Mouse (Mus musculus) lung, embryonic 14.5 days (tissue): ENCODE results near the gene Mfap1b. TPM values are rescaled to one million over a fixed set of nuclear protein-coding genes. Genes with fewer than 3 reads are reported as not detected.

Experiments used
- ATAC-seq: fragments of 200-750 bp; cut with Nextera tagmentation; 2 replicates; pipeline ENCODE4 v1.8.0; 2017; ENCODE audit warnings: mild to moderate bottlenecking, moderate TSS enrichment, moderate library complexity; ENCODE audit not compliant: insufficient read depth
- DNase-seq: peaks from one replicate; pipeline ENCODE4 v3.0.0-alpha.2; 2015
- H3K27ac ChIP-seq: fragments of 300-500 bp; sonication (generic); 2 replicates; pipeline ENCODE4 v1.5.1; 2014; ENCODE audit warnings: low read depth, mild to moderate bottlenecking, moderate library complexity
- H3K27me3 ChIP-seq: fragments of 300-500 bp; sonication (generic); 2 replicates; pipeline ENCODE4 v1.6.1; 2014; ENCODE audit warnings: low read length, control low read depth; ENCODE audit not compliant: insufficient read depth
- H3K36me3 ChIP-seq: fragments of 300-500 bp; sonication (generic); 2 replicates; pipeline ENCODE4 v1.6.1; 2014; ENCODE audit warnings: control low read depth; ENCODE audit not compliant: insufficient read depth
- H3K4me1 ChIP-seq: fragments of 300-500 bp; sonication (generic); 2 replicates; pipeline ENCODE4 v1.6.1; 2014; ENCODE audit warnings: antibody characterized with exemption, control low read depth; ENCODE audit not compliant: insufficient read depth
- H3K4me2 ChIP-seq: fragments of 300-500 bp; sonication (generic); 2 replicates; pipeline ENCODE4 v1.6.1; 2014; ENCODE audit warnings: mild to moderate bottlenecking
- H3K4me3 ChIP-seq: fragments of 300-500 bp; sonication (generic); 2 replicates; pipeline ENCODE4 v1.5.1; 2014; ENCODE audit warnings: low read depth, low read length
- H3K9ac ChIP-seq: fragments of 300-500 bp; sonication (generic); 2 replicates; pipeline ENCODE4 v1.6.1; 2014
- H3K9me3 ChIP-seq: fragments of 300-500 bp; sonication (generic); 2 replicates; pipeline ENCODE4 v1.6.1; 2016; ENCODE audit warnings: low read depth, low read length, control low read depth
- CTCF ChIP-seq: IDR thresholded peaks from 2 replicates; pipeline ENCODE4 v1.5.1; 2016; ENCODE audit warnings: antibody characterized with exemption, low read depth
- WGBS: fragments of 180-500 bp; shearing (Covaris S2); extraction: QIAGEN DNeasy Blood & Tissue Kit; methylation state at CpG from one replicate; pipeline ENCODE4 v1.1.7; 2014; 5-methylcytosine and 5-hydroxymethylcytosine counted together
- polyA plus RNA-seq: library from polyadenylated mRNA; unstranded; fragments of >200 nt; fragmentation: Nextera tagmentation; extraction: Ambion mirVana; gene quantifications from 2 replicates; pipeline ENCODE4 v1.2.1, GENCODE M21; 2014

Gene Mfap1b
- polyA plus RNA-seq, 1 experiment from 2014 or later = 47.9 TPM

DNA sequence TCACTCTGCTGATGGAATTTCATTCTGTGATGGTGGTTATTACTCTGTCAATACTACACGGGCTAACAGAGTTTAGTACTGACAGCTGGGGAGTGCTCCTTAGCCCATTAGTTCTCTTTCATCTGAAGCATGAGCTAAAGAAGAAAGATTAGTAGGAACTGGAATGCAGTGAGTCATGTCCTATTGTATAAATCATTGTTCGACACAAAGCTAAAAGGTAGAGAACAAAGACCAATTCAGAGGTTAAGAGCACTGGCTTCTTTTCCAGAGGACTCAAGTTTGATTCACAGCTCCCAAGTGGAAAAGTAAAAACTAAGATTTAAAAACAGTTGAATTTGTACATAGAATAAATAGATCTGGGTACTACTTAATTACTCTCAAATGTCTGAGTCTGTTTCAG is 13.8 kb downstream of the Mfap1b start:
- no peak overlapping the region for H3K27ac ChIP-seq
- 64% methylated on average over 2 of the region's 2 CpGs for WGBS
- no peak overlapping the region for H3K9ac ChIP-seq
- H3K4me2 ChIP-seq = no peak overlapping the region
- DNase-seq = no peak
- ATAC-seq = no peak
- no peaks in the 10 kb centered on the region for H3K9me3 ChIP-seq
- H3K4me1 ChIP-seq = no peaks in the 10 kb centered on the region; the same call in 1 of the 2 replicates
- H3K36me3 ChIP-seq = peaks cover 24% of the 10 kb centered on the region
- H3K4me3 ChIP-seq = no peak overlapping the region
- H3K27me3 ChIP-seq = no peaks in the 10 kb centered on the region
- no peak for TF ChIP-seq CTCF

DNA sequence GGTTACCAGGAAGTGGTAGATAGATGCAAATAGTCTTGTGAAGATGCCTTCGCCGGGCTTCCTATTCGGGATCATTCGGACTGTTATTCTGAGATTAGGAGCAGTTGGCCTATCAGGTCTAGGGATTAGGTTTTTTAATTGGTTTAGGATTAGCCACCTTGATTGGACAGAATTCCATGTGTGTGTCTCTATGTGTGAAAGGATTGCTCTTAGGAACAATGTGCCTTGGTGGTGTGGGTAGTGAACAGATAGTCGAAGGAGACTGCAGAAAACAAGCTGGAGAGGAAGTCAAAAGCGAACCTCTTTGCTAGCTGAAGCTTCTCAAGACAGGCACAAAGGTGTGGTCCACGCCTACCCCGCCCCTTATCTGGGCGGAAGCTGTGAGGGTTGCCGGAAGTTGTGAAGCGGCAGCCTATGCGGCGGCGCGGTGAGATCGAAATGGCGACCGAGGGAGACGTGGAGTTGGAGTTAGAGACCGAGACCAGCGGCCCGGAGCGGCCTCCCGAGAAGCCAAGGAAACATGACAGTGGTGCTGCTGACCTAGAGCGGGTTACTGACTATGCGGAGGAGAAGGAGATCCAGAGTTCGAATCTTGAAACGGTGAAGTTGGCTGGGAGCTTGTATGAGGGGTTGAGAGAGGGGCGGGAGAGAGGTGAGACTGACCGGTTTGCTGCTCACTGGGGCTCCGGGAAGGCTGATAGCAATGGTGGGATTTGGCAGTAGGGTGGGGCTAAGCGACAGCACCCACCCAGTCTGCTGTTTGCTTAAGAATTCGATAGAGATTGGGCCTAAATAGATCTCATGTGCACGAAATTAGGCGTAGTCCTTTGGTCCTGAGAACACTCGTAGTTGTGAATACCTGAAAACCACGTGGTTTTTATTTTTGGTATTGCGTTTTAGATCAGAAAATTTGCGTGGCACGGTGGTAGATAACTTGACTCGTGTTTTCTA is 16.9 kb downstream of the Mfap1b start, which contains the start of gene Serinc4:
Gene Serinc4 (minus strand): TSS at position 90 of the 951 bp plus-strand sequence.
- DNase-seq = peak; percentile 92
- Histone ChIP-seq H3K27me3 (no peaks in the 10 kb centered on the region), H3K9ac (peak within 1 kb of the TSS; percentile 82), H3K4me2 (peak within 1 kb of the TSS; percentile 77), H3K4me1 (no peaks in the 10 kb centered on the region; the same call in 1 of the 2 replicates), H3K4me3 (peak within 1 kb of the TSS; percentile 78), H3K27ac (peak within 1 kb of the TSS; percentile 81), H3K9me3 (no peaks in the 10 kb centered on the region), H3K36me3 (peaks cover 46% of the 10 kb centered on the region)
- peak; percentile 91 for ATAC-seq
- no peak for TF ChIP-seq CTCF
- 3% methylated on average over 41 of the region's 41 CpGs for WGBS

DNA sequence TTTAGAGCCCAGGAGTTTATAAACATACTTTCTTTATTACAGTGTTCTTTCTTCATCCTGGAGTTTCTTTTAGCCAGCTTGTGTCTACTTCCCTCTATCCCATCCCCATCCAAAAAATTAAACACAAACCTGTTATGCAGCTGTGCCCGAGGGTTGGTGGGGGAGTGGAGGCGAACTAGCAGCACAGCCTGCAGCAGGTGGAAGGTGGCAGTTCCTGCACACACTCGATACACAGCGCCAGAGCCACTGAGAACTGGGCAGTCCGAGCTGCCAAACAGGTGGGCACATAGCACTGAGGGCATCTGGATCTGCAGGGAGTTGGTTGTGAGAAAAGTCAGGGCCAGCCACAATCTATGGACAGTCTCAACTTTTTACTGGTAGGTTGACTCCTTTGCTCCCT is 18.3 kb downstream of the Mfap1b start:
- no peak overlapping the region for H3K4me3 ChIP-seq
- H3K27ac ChIP-seq = no peak overlapping the region
- no peak overlapping the region for H3K4me2 ChIP-seq
- ATAC-seq (no peak), DNase-seq (no peak)
- H3K36me3 ChIP-seq = peaks cover 51% of the 10 kb centered on the region
- WGBS = 69% methylated on average over 5 of the region's 5 CpGs
- TF ChIP-seq CTCF = no peak
- H3K27me3 ChIP-seq = no peaks in the 10 kb centered on the region
- H3K9me3 ChIP-seq = no peaks in the 10 kb centered on the region
- H3K4me1 ChIP-seq = no peaks in the 10 kb centered on the region; the same call in 1 of the 2 replicates
- H3K9ac ChIP-seq = no peak overlapping the region

DNA sequence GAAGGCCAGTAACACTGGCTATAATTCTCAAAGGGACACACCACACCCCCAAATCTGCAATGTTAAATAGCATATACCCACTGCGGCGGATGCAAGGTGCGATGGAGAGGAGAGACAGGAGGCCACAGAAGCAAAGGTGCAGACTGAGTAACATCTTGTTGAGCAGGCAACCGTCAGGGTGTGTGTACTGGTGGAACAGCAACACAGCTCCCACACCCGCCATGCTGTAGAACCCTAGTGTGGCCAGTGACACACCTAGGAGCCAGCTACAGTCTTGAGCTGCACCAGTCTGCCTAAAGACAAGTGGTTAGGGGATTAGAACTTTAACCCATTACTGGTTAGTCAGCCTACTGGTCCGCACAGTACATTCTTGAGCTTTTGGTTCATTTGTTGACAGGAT is 19.9 kb downstream of the Mfap1b start:
- no peaks in the 10 kb centered on the region for H3K27me3 ChIP-seq
- WGBS = 80% methylated on average over 6 of the region's 6 CpGs
- no peak overlapping the region for H3K9ac ChIP-seq
- no peaks in the 10 kb centered on the region for H3K9me3 ChIP-seq
- no peak overlapping the region for H3K27ac ChIP-seq
- DNase-seq (no peak), ATAC-seq (no peak)
- no peak overlapping the region for H3K4me3 ChIP-seq
- peaks cover 4% of the 10 kb centered on the region; the same call in 1 of the 2 replicates for H3K4me1 ChIP-seq
- H3K36me3 ChIP-seq = peaks cover 39% of the 10 kb centered on the region
- H3K4me2 ChIP-seq = no peak overlapping the region
- TF ChIP-seq CTCF = no peak

DNA sequence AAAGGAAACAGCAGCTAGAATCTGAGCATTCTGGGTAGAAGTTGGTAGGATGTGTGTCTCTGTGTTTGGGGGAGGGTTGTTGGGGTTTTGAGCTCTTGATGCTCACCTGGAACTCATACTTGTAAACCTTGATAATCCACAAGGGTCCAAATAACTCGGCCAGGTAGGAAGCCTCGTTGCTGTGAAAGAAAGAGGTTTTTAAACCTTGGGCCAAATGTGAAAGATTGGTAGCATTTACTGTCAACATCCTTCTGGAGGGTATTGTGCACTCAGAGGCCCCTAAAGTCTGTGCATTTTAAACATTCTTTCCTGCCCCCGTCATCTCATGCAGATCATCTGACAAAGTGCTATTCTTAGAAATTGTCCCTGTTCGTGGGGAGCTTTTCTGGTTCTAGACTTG is 20.9 kb downstream of the Mfap1b start, which contains the start of gene Hypk:
Gene Hypk (plus strand): TSS at position 301 of the 400 bp plus-strand sequence.
- ATAC-seq = no peak
- Histone ChIP-seq H3K4me2 (no peak within 1 kb of the TSS), H3K27me3 (no peaks in the 10 kb centered on the region), H3K27ac (no peak within 1 kb of the TSS), H3K9me3 (no peaks in the 10 kb centered on the region), H3K4me3 (no peak within 1 kb of the TSS), H3K9ac (peak within 1 kb of the TSS; percentile 13; the same call in 1 of the 2 replicates), H3K4me1 (peaks cover 4% of the 10 kb centered on the region; the same call in 1 of the 2 replicates), H3K36me3 (peaks cover 32% of the 10 kb centered on the region)
- no peak for DNase-seq
- TF ChIP-seq CTCF = no peak
- WGBS = 62% methylated on average over 4 of the region's 4 CpGs

DNA sequence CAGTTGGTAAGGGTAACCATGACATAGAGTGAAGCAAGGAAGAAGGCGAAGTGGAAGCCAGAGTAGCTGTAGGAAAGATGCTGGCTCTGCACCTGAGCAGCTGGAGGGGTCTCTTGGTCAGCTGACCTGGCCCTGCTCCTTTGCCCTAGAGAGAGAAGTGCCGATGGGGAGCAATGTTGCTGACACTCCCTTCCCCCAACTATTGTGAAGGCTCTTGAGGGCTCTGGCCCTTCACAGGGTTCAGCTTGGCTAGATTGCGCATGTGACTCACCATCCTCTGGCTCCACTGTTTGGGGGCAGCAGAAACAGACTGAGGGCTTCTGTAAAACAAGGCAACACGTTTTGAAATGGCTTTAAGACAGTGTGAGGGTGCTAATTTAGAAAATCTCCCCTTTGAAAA is 21.5 kb downstream of the Mfap1b start:
- no peak overlapping the region for H3K4me2 ChIP-seq
- peak overlapping the region; percentile 13; the same call in 1 of the 2 replicates for H3K9ac ChIP-seq
- WGBS = 77% methylated on average over 4 of the region's 4 CpGs

DNA sequence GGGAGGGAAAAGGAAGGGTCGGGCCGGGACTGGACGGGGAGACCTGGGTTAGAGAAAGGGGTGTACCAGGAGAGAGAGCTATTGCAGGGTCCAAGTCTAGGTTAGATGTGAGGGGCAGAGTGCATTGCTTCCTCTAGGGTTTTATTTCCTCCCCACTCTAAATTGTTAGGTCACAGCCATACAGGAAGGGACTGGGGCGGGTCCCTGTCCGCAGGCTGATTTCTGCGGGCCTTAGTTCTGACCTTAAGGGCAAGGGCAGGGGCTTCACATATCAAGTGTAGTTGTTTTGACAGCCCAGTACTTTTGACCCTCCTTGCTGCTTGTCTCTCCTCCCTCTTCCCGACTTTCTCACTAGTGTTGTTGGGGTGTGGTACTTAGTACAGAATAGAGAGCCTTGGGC is 23.8 kb downstream of the Mfap1b start:
- H3K36me3 ChIP-seq = peaks cover 32% of the 10 kb centered on the region
- H3K27ac ChIP-seq = peak overlapping the region; percentile 95
- WGBS = under 1% methylated on average over 7 of the region's 7 CpGs
- peak overlapping the region; percentile 99 for H3K4me3 ChIP-seq
- no peaks in the 10 kb centered on the region for H3K27me3 ChIP-seq
- peak overlapping the region; percentile 94 for H3K9ac ChIP-seq
- H3K4me2 ChIP-seq = peak overlapping the region; percentile 89
- DNase-seq = peak; percentile 24
- TF ChIP-seq CTCF = no peak; the same call in 1 of the 2 replicates
- ATAC-seq = 0 out of 2 replicates have a peak, but pooled peaks have one; percentile 5
- H3K4me1 ChIP-seq = 0 out of 2 replicates have a peak, but pooled peaks cover 4% of the 10 kb centered on the region
- no peaks in the 10 kb centered on the region for H3K9me3 ChIP-seq

More for the DNA sequence above, 21.5 kb downstream of the Mfap1b start:
- H3K9me3 ChIP-seq = no peaks in the 10 kb centered on the region
- no peak for ATAC-seq
- H3K27ac ChIP-seq = no peak overlapping the region
- TF ChIP-seq CTCF = no peak
- peaks cover 4% of the 10 kb centered on the region; the same call in 1 of the 2 replicates for H3K4me1 ChIP-seq
- no peak overlapping the region for H3K4me3 ChIP-seq
- H3K27me3 ChIP-seq = no peaks in the 10 kb centered on the region
- DNase-seq = no peak
- peaks cover 32% of the 10 kb centered on the region for H3K36me3 ChIP-seq
